Mouse (Mus musculus): ENCODE measurements around the gene Tjp2.

GRCm38 (mm10) chr19:24080417-24081080, 144.3 kb downstream of the Tjp2 start:
- TF ChIP-seq CTCF (IDR thresholded peaks at IDR 0.05; ENCODE audit: borderline replicate concordance, extremely low read depth, insufficient read depth, insufficient read length) = no peak
- TF ChIP-seq POLR2A (IDR thresholded peaks at IDR 0.05; ENCODE audit: borderline replicate concordance, extremely low read depth, insufficient read depth, insufficient read length, poor library complexity, severe bottlenecking) = no peak
